Mouse (Mus musculus): ENCODE data around the gene Apod. TPM values are rescaled to one million over a fixed set of nuclear protein-coding genes. Genes with fewer than 3 reads are reported as not detected.

The Apod gene
- polyA plus RNA-seq (2012; rRNA removed), result 0.68 and 0.85 TPM in 2 replicates

DNA sequence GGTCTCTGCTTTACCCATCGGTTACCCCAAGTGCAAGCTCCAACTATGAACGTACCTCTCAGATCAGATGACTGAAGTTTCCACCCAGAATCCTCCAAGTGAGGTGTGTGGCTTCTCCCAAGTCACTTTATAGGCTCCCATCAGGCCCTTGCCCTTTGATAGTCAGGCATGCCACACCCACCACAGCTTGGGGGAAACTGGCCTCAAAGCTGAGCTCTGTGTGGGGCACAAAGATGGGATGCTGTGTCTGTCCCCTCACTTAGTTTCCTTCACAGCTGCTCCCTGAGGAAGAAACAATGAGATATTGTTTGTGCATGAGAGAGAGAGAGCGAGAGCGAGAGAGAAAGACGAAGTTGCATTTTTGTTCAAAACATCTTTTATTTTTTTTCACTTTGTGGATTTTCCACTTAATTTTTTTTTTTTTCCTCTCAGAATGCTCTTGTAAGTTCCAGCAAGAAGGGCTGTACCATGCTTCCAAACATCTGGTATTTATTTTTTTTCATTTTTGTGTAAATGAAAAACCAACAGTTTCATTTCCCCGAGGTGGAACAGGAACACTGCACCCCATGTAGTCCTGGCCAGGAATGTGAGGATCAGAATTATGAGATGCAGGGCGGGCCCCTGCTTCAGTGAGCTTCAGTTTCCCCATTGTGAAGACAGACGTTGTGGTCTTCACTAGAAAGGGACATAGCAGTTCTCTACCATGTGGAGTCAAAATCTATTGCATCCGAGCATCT is at the start of gene Apod:
Gene Apod (minus strand): TSS at position 312 of the 737 bp plus-strand sequence.

DNA sequence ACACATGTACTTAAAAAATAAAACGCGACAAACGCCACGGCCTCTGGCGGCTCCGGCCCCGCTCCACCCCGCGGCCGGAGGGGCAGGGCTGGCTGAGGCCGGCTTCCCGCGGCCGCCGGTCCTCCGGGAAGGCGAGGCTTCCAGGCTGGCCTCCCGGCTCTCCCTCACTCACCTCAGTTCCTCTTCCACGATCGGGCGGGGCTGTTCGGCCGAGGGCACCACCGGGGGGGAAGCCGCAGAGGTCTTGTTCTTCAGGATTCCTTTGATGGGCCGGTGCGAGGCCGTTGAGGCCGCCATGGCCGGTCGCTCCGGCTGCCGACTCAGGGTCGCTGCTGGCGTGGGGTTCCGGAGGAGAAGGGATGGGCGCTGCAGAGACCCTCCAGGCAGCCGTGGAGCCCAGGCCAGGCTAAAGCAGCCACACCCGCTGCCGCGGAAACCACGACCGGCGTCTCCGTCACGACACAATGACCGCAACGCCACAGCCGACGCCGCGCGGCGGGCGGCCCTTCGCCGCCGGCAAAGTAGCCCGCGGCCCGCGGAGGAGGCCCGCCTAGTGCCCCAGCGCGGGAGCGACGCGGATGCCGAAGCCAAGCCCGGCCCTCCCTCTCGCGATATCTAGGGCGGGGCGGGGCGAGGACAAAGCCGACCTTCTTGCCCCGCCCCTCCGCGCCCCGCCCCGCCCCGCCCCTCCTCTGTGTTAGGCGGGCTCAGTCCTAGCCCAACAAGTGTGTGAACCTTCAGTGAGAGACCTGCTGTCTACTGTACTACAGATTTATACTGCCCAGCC is 39.7 kb downstream of the Apod start, which contains the start of gene Ppp1r2:
Gene Ppp1r2 (minus strand): TSS at position 604 of the 787 bp plus-strand sequence.

Other genes with a start within 250 kb of the Apod start
- 30.9 and 36.7 TPM in 2 replicates for gene Xxylt1, start 233.4 kb downstream of the Apod start, polyA plus RNA-seq (2012; rRNA removed)
- gene Acap2, start 113.6 kb downstream of the Apod start, polyA plus RNA-seq (2012; rRNA removed), result 15.5 and 16.3 TPM in 2 replicates
- 51.3 and 95.0 TPM in 2 replicates for gene Ppp1r2, start 39.5 kb downstream of the Apod start, polyA plus RNA-seq (2012; rRNA removed)
- 10.7 and 11.8 TPM in 2 replicates for gene Bdh1, start 107.5 kb upstream of the Apod start, polyA plus RNA-seq (2012; rRNA removed)